Mouse (Mus musculus) bone marrow, adult 2 months (tissue): ENCODE measurements at regions not wholly inside any gene's neighbourhood (a gene's known extent, or its start where the extent isn't known, plus 50 kb on each side); places are given as distances from the start of the nearest gene placed in this dataset.

Experiments used
- CTCF ChIP-seq: fragments of 200-500 bp; IDR thresholded peaks from 2 replicates; pipeline ENCODE4 v1.5.1; 2011; ENCODE audit warnings: low read length, control low read depth; ENCODE audit not compliant: control insufficient read depth, insufficient read depth
- POLR2A ChIP-seq: fragments of 200-500 bp; IDR thresholded peaks from 2 replicates; pipeline ENCODE4 v1.6.1; 2011; ENCODE audit warnings: low read depth, mild to moderate bottlenecking, control low read depth, low read length, borderline replicate concordance; ENCODE audit not compliant: control insufficient read depth

DNA sequence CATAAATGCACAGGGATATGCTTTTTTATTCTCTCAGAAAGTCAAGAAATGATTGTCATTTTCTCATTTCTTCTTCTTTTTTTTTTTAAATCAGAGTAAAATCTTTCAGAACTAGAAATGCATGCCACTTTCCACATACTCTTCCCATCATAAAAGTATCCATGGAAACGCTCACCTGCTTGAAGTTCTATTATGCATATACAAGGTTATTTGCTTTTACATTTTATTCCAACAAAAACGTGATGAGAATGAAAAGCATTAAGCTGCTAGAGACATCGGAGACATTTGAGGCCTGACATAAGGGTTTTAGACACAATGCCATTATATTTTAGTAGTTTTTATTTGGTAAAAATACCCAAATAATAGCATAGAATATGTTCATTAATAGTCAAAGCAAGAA lies 214.5 kb upstream of the B430305J03Rik start:
- TF ChIP-seq POLR2A (no peak), CTCF (no peak)
